Mouse (Mus musculus): Measurements from ENCODE around the gene Rap1a. TPM values are rescaled to one million over a fixed set of nuclear protein-coding genes. Genes with fewer than 3 reads are reported as not detected.
A peak's percentile ranks its signal among the peaks of the same experiment; 100 is the strongest.

Rap1a gene
- polyA plus RNA-seq, 1 experiment from 2014 or later, result 98.9 TPM

- Histone ChIP-seq H3K9me3 (replicated peaks; ENCODE audit: control insufficient read depth, low read length) (no peaks in the 10 kb centered on the region), H3K4me2 (ENCODE audit: low read depth, low read length) (no peak overlapping the region), H3K9ac (ENCODE audit: low read depth, low read length) (no peak overlapping the region), H3K27ac (ENCODE audit: low read length) (no peak overlapping the region), H3K27me3 (ENCODE audit: control insufficient read depth, insufficient read depth, low read depth, low read length) (no peaks in the 10 kb centered on the region), H3K4me1 (ENCODE audit: control insufficient read depth, low read depth, low read length) (peaks cover 2% of the 10 kb centered on the region; the same call in 1 of the 2 replicates), H3K4me3 (ENCODE audit: low read depth, low read length) (no peak overlapping the region), H3K36me3 (ENCODE audit: control insufficient read depth, insufficient read depth) (peaks cover 6% of the 10 kb centered on the region)
- 60% methylated on average over 1 of the region's 1 CpGs for WGBS (ENCODE audit: insufficient replicate concordance)
- no peak for ATAC-seq (ENCODE audit: low read depth)
These were observed 17.3 kb downstream of the Rap1a start for GRCm38 (mm10) chr3:105783809-105784208.

- H3K27ac ChIP-seq (ENCODE audit: low read length), result no peak overlapping the region
- no peak overlapping the region for H3K4me2 ChIP-seq (ENCODE audit: low read depth, low read length)
- H3K4me3 ChIP-seq (ENCODE audit: low read depth, low read length), result no peak overlapping the region
- H3K4me1 ChIP-seq (ENCODE audit: control insufficient read depth, low read depth, low read length), result peaks cover 5% of the 10 kb centered on the region; the same call in 1 of the 2 replicates
- peak; percentile 39; the same call in 1 of the 2 replicates for ATAC-seq (ENCODE audit: low read depth)
- H3K27me3 ChIP-seq (ENCODE audit: control insufficient read depth, insufficient read depth, low read depth, low read length), result no peaks in the 10 kb centered on the region
- 77% methylated on average over 7 of the region's 7 CpGs for WGBS (ENCODE audit: insufficient replicate concordance)
- peaks cover 6% of the 10 kb centered on the region for H3K36me3 ChIP-seq (ENCODE audit: control insufficient read depth, insufficient read depth)
- no peak overlapping the region for H3K9ac ChIP-seq (ENCODE audit: low read depth, low read length)
- no peaks in the 10 kb centered on the region for H3K9me3 ChIP-seq (replicated peaks; ENCODE audit: control insufficient read depth, low read length)
These were observed 18.7 kb downstream of the Rap1a start for GRCm38 (mm10) chr3:105782406-105782805.

- no peak overlapping the region for H3K27ac ChIP-seq (ENCODE audit: low read length)
- WGBS (ENCODE audit: insufficient replicate concordance), result 93% methylated on average over 3 of the region's 3 CpGs
These were observed 23.1 kb downstream of the Rap1a start for GRCm38 (mm10) chr3:105777997-105778396.

GRCm38 (mm10) chr3:105774496-105774895 is 26.6 kb downstream of the Rap1a start:
- Histone ChIP-seq H3K4me3 (ENCODE audit: low read depth, low read length) (no peak overlapping the region), H3K27me3 (ENCODE audit: control insufficient read depth, insufficient read depth, low read depth, low read length) (no peaks in the 10 kb centered on the region), H3K36me3 (ENCODE audit: control insufficient read depth, insufficient read depth) (no peaks in the 10 kb centered on the region), H3K27ac (ENCODE audit: low read length) (no peak overlapping the region), H3K4me2 (ENCODE audit: low read depth, low read length) (no peak overlapping the region), H3K9ac (ENCODE audit: low read depth, low read length) (no peak overlapping the region), H3K9me3 (replicated peaks; ENCODE audit: control insufficient read depth, low read length) (no peaks in the 10 kb centered on the region), H3K4me1 (ENCODE audit: control insufficient read depth, low read depth, low read length) (peaks cover 6% of the 10 kb centered on the region; the same call in 1 of the 2 replicates)
- ATAC-seq (ENCODE audit: low read depth), result no peak

More at GRCm38 (mm10) chr3:105777997-105778396, 23.1 kb downstream of the Rap1a start:
- no peak overlapping the region for H3K4me3 ChIP-seq (ENCODE audit: low read depth, low read length)
- H3K9me3 ChIP-seq (replicated peaks; ENCODE audit: control insufficient read depth, low read length), result no peaks in the 10 kb centered on the region
- H3K4me2 ChIP-seq (ENCODE audit: low read depth, low read length), result no peak overlapping the region
- no peak for ATAC-seq (ENCODE audit: low read depth)
- H3K9ac ChIP-seq (ENCODE audit: low read depth, low read length), result no peak overlapping the region
- H3K27me3 ChIP-seq (ENCODE audit: control insufficient read depth, insufficient read depth, low read depth, low read length), result no peaks in the 10 kb centered on the region
- H3K4me1 ChIP-seq (ENCODE audit: control insufficient read depth, low read depth, low read length), result peaks cover 5% of the 10 kb centered on the region; the same call in 1 of the 2 replicates
- H3K36me3 ChIP-seq (ENCODE audit: control insufficient read depth, insufficient read depth), result no peaks in the 10 kb centered on the region

GRCm38 (mm10) chr3:105771534-105771933 is 29.6 kb downstream of the Rap1a start:
- no peak overlapping the region for H3K9ac ChIP-seq (ENCODE audit: low read depth, low read length)
- H3K4me2 ChIP-seq (ENCODE audit: low read depth, low read length), result no peak overlapping the region
- peaks cover 8% of the 10 kb centered on the region for H3K4me1 ChIP-seq (ENCODE audit: control insufficient read depth, low read depth, low read length)
- no peaks in the 10 kb centered on the region for H3K9me3 ChIP-seq (replicated peaks; ENCODE audit: control insufficient read depth, low read length)
- H3K27ac ChIP-seq (ENCODE audit: low read length), result no peak overlapping the region
- no peak overlapping the region for H3K4me3 ChIP-seq (ENCODE audit: low read depth, low read length)
- ATAC-seq (ENCODE audit: low read depth), result no peak; the same call in 1 of the 2 replicates
- no peaks in the 10 kb centered on the region for H3K36me3 ChIP-seq (ENCODE audit: control insufficient read depth, insufficient read depth)
- H3K27me3 ChIP-seq (ENCODE audit: control insufficient read depth, insufficient read depth, low read depth, low read length), result no peaks in the 10 kb centered on the region

GRCm38 (mm10) chr3:105770836-105771235 is 30.3 kb downstream of the Rap1a start:
- no peak overlapping the region for H3K4me3 ChIP-seq (ENCODE audit: low read depth, low read length)
- H3K27me3 ChIP-seq (ENCODE audit: control insufficient read depth, insufficient read depth, low read depth, low read length), result no peaks in the 10 kb centered on the region
- WGBS (ENCODE audit: insufficient replicate concordance), result 59% methylated on average over 1 of the region's 1 CpGs
- no peak overlapping the region for H3K4me2 ChIP-seq (ENCODE audit: low read depth, low read length)
- H3K36me3 ChIP-seq (ENCODE audit: control insufficient read depth, insufficient read depth), result no peaks in the 10 kb centered on the region
- ATAC-seq (ENCODE audit: low read depth), result no peak
- no peak overlapping the region for H3K27ac ChIP-seq (ENCODE audit: low read length)
- no peak overlapping the region for H3K9ac ChIP-seq (ENCODE audit: low read depth, low read length)
- H3K9me3 ChIP-seq (replicated peaks; ENCODE audit: control insufficient read depth, low read length), result no peaks in the 10 kb centered on the region
- peaks cover 8% of the 10 kb centered on the region for H3K4me1 ChIP-seq (ENCODE audit: control insufficient read depth, low read depth, low read length)

GRCm38 (mm10) chr3:105769380-105769779 is 31.8 kb downstream of the Rap1a start:
- 49% methylated on average over 2 of the region's 2 CpGs for WGBS (ENCODE audit: insufficient replicate concordance)

GRCm38 (mm10) chr3:105768529-105768928 is 32.6 kb downstream of the Rap1a start:
- peak; percentile 81 for ATAC-seq (ENCODE audit: low read depth)
- no peak overlapping the region for H3K9ac ChIP-seq (ENCODE audit: low read depth, low read length)

More at GRCm38 (mm10) chr3:105769380-105769779, 31.8 kb downstream of the Rap1a start:
- Histone ChIP-seq H3K4me2 (ENCODE audit: low read depth, low read length) (no peak overlapping the region), H3K4me3 (ENCODE audit: low read depth, low read length) (no peak overlapping the region), H3K36me3 (ENCODE audit: control insufficient read depth, insufficient read depth) (no peaks in the 10 kb centered on the region), H3K27ac (ENCODE audit: low read length) (no peak overlapping the region), H3K9ac (ENCODE audit: low read depth, low read length) (no peak overlapping the region), H3K9me3 (replicated peaks; ENCODE audit: control insufficient read depth, low read length) (no peaks in the 10 kb centered on the region), H3K27me3 (ENCODE audit: control insufficient read depth, insufficient read depth, low read depth, low read length) (no peaks in the 10 kb centered on the region), H3K4me1 (ENCODE audit: control insufficient read depth, low read depth, low read length) (peaks cover 8% of the 10 kb centered on the region)
- ATAC-seq (ENCODE audit: low read depth), result no peak

GRCm38 (mm10) chr3:105763132-105763851 is 37.8 kb downstream of the Rap1a start:
- peak overlapping the region; percentile 49 for H3K9ac ChIP-seq (ENCODE audit: low read depth, low read length)
- WGBS (ENCODE audit: insufficient replicate concordance), result 15% methylated on average over 4 of the region's 4 CpGs
- peak; percentile 61 for ATAC-seq (ENCODE audit: low read depth)
- peak overlapping the region; percentile 17 for H3K4me2 ChIP-seq (ENCODE audit: low read depth, low read length)
- H3K9me3 ChIP-seq (replicated peaks; ENCODE audit: control insufficient read depth, low read length), result no peaks in the 10 kb centered on the region
- 0 out of 2 replicates have a peak overlapping the region, but pooled peaks have one; percentile 8 for H3K4me3 ChIP-seq (ENCODE audit: low read depth, low read length)
- H3K27me3 ChIP-seq (ENCODE audit: control insufficient read depth, insufficient read depth, low read depth, low read length), result no peaks in the 10 kb centered on the region
- no peaks in the 10 kb centered on the region for H3K36me3 ChIP-seq (ENCODE audit: control insufficient read depth, insufficient read depth)
- peaks cover 25% of the 10 kb centered on the region for H3K4me1 ChIP-seq (ENCODE audit: control insufficient read depth, low read depth, low read length)
- peak overlapping the region; percentile 86 for H3K27ac ChIP-seq (ENCODE audit: low read length)

More at GRCm38 (mm10) chr3:105768529-105768928, 32.6 kb downstream of the Rap1a start:
- Histone ChIP-seq H3K27me3 (ENCODE audit: control insufficient read depth, insufficient read depth, low read depth, low read length) (no peaks in the 10 kb centered on the region), H3K4me2 (ENCODE audit: low read depth, low read length) (peak overlapping the region; percentile 37), H3K27ac (ENCODE audit: low read length) (0 out of 2 replicates have a peak overlapping the region, but pooled peaks have one; percentile 22), H3K4me1 (ENCODE audit: control insufficient read depth, low read depth, low read length) (peaks cover 11% of the 10 kb centered on the region), H3K4me3 (ENCODE audit: low read depth, low read length) (no peak overlapping the region), H3K36me3 (ENCODE audit: control insufficient read depth, insufficient read depth) (no peaks in the 10 kb centered on the region), H3K9me3 (replicated peaks; ENCODE audit: control insufficient read depth, low read length) (no peaks in the 10 kb centered on the region)
- 17% methylated on average over 6 of the region's 6 CpGs for WGBS (ENCODE audit: insufficient replicate concordance)

Measured in liver, embryonic 16.5 days (tissue).